Comparison of ENCODE assay signal across 17 mouse cellular contexts in the genomic region with DNA sequence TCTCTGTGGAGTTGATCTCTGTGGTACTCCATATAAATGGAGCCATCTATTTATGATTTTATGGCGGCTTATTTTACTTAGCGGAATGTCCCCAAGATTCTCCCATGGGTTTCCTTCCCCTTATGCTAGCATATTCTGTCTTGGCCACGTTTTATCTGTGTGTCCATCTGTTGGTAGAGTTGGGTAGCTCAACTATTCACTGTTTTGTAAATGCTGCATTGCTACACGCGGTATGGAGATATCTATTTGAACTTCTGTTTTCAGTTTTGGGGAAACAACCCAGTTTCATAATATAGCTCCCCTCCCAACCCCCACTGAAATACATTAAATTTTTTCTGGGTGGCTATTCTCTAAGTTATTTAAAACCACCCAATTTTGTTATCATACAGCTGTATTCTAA. TPM values are rescaled to one million over a fixed set of nuclear protein-coding genes. Genes with fewer than 3 reads are reported as not detected.
DNase-seq lines count a peak whose midpoint lies in the region; ATAC-seq and TF ChIP-seq lines count a peak whose summit lies in the region.
"Had no signal": no experiment of that assay in that cellular context is flagged by ENCODE, and none has a peak within 500 bp of the region (broad histone marks: within the 10 kb centered on the region; RNA-seq: fewer than 3 reads in every experiment).

No protein-coding gene starts in this region.

- H3K27ac ChIP-seq in liver, postnatal 0 days (ENCODE audit: low read depth), result peak overlapping the region; percentile 68
- H3K27ac ChIP-seq: heart, embryonic 15.5 days; limb, embryonic 12.5 days; midbrain, embryonic 12.5 days had no signal

- H3K4me1 ChIP-seq in liver, postnatal 0 days (ENCODE audit: insufficient read depth), result peaks cover 30% of the 10 kb centered on the region

- TF ChIP-seq EP300 in liver, postnatal 0 days (IDR thresholded peaks at IDR 0.05; ENCODE audit: low read depth), result peak; percentile 85

- peak; percentile 80 for DNase-seq in 416B (ENCODE audit: low read depth)
- peak; percentile 11 for DNase-seq in CD4-positive, CD25-positive, alpha-beta regulatory T cell, adult 2 months (ENCODE audit: low read depth, low spot score)
- no peak for DNase-seq in liver, postnatal 0 days
- DNase-seq in layer of hippocampus, postnatal 10 days (ENCODE audit: low spot score in 2 of 2), result no peak
- DNase-seq in left cerebral cortex, adult 11 months (ENCODE audit: low spot score), result no peak
- DNase-seq in kidney, postnatal 25 days, result no peak
- DNase-seq in thymus, postnatal 10 days (ENCODE audit: low spot score in 2 of 2), result no peak
- DNase-seq: cerebellum, adult 8-10 months; embryo, embryonic 11 days; heart, adult 11 months; kidney, adult 18-20 months; lung, postnatal 10 days; right cerebral cortex, adult 18-20 months had no signal

- H3K36me3 ChIP-seq in liver, postnatal 0 days (replicated peaks; ENCODE audit: insufficient read depth, low read length), result no peaks in the 10 kb centered on the region
- H3K36me3 ChIP-seq: heart, embryonic 15.5 days; limb, embryonic 12.5 days; midbrain, embryonic 12.5 days had no signal

- H3K4me2 ChIP-seq in liver, postnatal 0 days (ENCODE audit: low read depth, low read length), result peak overlapping the region; percentile 61
- H3K4me2 ChIP-seq: heart, embryonic 15.5 days; limb, embryonic 12.5 days; midbrain, embryonic 12.5 days had no signal

- 36% methylated on average over 5 of the region's 5 CpGs for WGBS in liver, postnatal 0 days (ENCODE audit: insufficient replicate concordance)

- H3K9ac ChIP-seq in liver, postnatal 0 days (replicated peaks), result no peak overlapping the region
- H3K9ac ChIP-seq: heart, embryonic 15.5 days; limb, embryonic 12.5 days; midbrain, embryonic 12.5 days had no signal

- ATAC-seq in erythroid progenitor cell, adult 5-6 weeks (replicated peaks; ENCODE audit: low FRiP score, poor library complexity, severe bottlenecking), result peak; percentile 53; the same call in 1 of the 2 replicates
- peak; percentile 68 for ATAC-seq in liver, postnatal 0 days

- no peak overlapping the region for H3K4me3 ChIP-seq in liver, postnatal 0 days (ENCODE audit: low read depth, low read length)
- H3K4me3 ChIP-seq: heart, embryonic 15.5 days; limb, embryonic 12.5 days; midbrain, embryonic 12.5 days had no signal

- no peaks in the 10 kb centered on the region for H3K27me3 ChIP-seq in liver, postnatal 0 days (ENCODE audit: insufficient read depth, low read length)
- H3K27me3 ChIP-seq: heart, embryonic 15.5 days; limb, embryonic 12.5 days; midbrain, embryonic 12.5 days had no signal

- peak; percentile 33; the same call in 1 of the 2 replicates for TF ChIP-seq CTCF in liver, postnatal 0 days (IDR thresholded peaks at IDR 0.05; ENCODE audit: low read depth)

- H3K9me3 ChIP-seq in liver, postnatal 0 days (ENCODE audit: low read length), result no peaks in the 10 kb centered on the region
- H3K9me3 ChIP-seq: heart, embryonic 15.5 days; limb, embryonic 12.5 days; midbrain, embryonic 12.5 days had no signal

RNA-seq across cellular contexts. Expression of a gene that starts 59.9 kb away (rescaled TPM):
- 23.1 and 28.1 TPM in 2 replicates for total RNA-seq in erythroid progenitor cell, adult 5-6 weeks (2015; ENCODE audit: low replicate concordance)
- total RNA-seq in erythroid progenitor cell, adult 5-6 weeks (2017; ENCODE audit: low replicate concordance), result 9.4 and 9.5 TPM in 2 replicates
- 6.0 and 6.9 TPM in 2 replicates for polyA plus RNA-seq in liver, postnatal 0 days (2015; fragmentation: Nextera tagmentation; extraction: Ambion mirVana)
- total RNA-seq in layer of hippocampus, postnatal 10 days (2021), result 10 to 100 TPM; 26.7 to 27.7 TPM

Comparison
In these comparisons a context has a peak if more than half of its experiments do, and no peak if none do; other contexts are left out.
1. DNase-seq: peak in 416B (single experiment) and CD4-positive, CD25-positive, alpha-beta regulatory T cell, adult 2 months (single experiment); none in liver, postnatal 0 days (single experiment), layer of hippocampus, postnatal 10 days (0 of 2), left cerebral cortex, adult 11 months (single experiment), kidney, postnatal 25 days (0 of 2) and thymus, postnatal 10 days (0 of 2).